Mouse (Mus musculus): Measurements from ENCODE around the gene Ccdc40.
"Not testable (repeated sequence)": the region's sequence is repeated elsewhere in the genome, so short reads cannot be mapped to it uniquely, and the experiment has no call there.

The Ccdc40 gene

GRCm38 (mm10) chr11:119285791-119286527 is 57.6 kb downstream of the Ccdc40 start:
- DNase-seq (ENCODE audit: low read depth): no peak

- no peak for DNase-seq (ENCODE audit: low read depth)
Measured at GRCm38 (mm10) chr11:119287207-119287992, 59.0 kb downstream of the Ccdc40 start.

GRCm38 (mm10) chr11:119292861-119293260 is 64.5 kb downstream of the Ccdc40 start:
- DNase-seq (ENCODE audit: low read depth): not testable (repeated sequence)

GRCm38 (mm10) chr11:119297996-119298395 is 69.6 kb downstream of the Ccdc40 start:
- DNase-seq (ENCODE audit: low read depth): no peak

GRCm38 (mm10) chr11:119298917-119299316 is 70.5 kb downstream of the Ccdc40 start:
- DNase-seq (ENCODE audit: low read depth): no peak

- peak; percentile 95 for DNase-seq (ENCODE audit: low read depth)
Measured at GRCm38 (mm10) chr11:119299391-119300245, 71.2 kb downstream of the Ccdc40 start, which contains the start of gene Eif4a3. Gene Eif4a3, minus strand, starts transcription at chr11:119300089.

- peak; percentile 17 for DNase-seq (ENCODE audit: low read depth)
Measured at GRCm38 (mm10) chr11:119300246-119300935, 72.0 kb downstream of the Ccdc40 start.

- DNase-seq (ENCODE audit: low read depth): no peak
Measured at GRCm38 (mm10) chr11:119300986-119301385, 72.6 kb downstream of the Ccdc40 start.

- DNase-seq (ENCODE audit: low read depth): peak; percentile 42
Measured at GRCm38 (mm10) chr11:119304904-119305712, 76.7 kb downstream of the Ccdc40 start.

- no peak for DNase-seq (ENCODE audit: low read depth)
Measured at GRCm38 (mm10) chr11:119306762-119307657, 78.6 kb downstream of the Ccdc40 start.

- DNase-seq (ENCODE audit: low read depth): no peak
Measured at GRCm38 (mm10) chr11:119307658-119307867, 79.2 kb downstream of the Ccdc40 start, which contains the start of gene Card14. Gene Card14, plus strand, starts transcription at chr11:119307768.

- DNase-seq (ENCODE audit: low read depth): no peak
Measured at GRCm38 (mm10) chr11:119307916-119308315, 79.5 kb downstream of the Ccdc40 start.

- no peak for DNase-seq (ENCODE audit: low read depth)
Measured at GRCm38 (mm10) chr11:119310621-119311020, 82.2 kb downstream of the Ccdc40 start.

GRCm38 (mm10) chr11:119314252-119314936 is 86.0 kb downstream of the Ccdc40 start:
- DNase-seq (ENCODE audit: low read depth): no peak
